ENCODE assay signal across 12 mouse cellular contexts in the genomic region with DNA sequence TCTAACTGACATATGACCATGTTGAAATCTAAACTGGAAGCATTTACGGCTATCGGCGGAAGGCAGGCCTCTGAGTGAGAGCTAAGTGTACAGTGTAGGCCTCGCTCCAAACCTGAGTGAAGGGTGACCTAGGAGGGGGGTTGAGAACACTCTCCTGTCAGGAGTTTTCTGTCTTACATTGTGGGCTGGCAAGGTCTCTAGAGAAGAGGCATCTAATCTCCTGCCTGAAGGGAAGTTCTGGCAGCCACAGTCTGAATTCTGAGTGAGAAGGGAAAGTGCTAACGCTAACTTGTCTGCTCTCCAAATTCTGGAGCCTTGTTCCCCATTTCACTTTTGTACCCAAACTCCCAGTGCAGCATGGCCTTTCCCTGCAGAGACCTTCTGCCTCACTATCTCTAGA. TPM values are rescaled to one million over a fixed set of nuclear protein-coding genes. Genes with fewer than 3 reads are reported as not detected.
DNase-seq lines count a peak whose midpoint lies in the region; ATAC-seq and TF ChIP-seq lines count a peak whose summit lies in the region.
"Had no signal": no experiment of that assay in that cellular context is flagged by ENCODE, and none has a peak within 500 bp of the region (broad histone marks: within the 10 kb centered on the region; RNA-seq: fewer than 3 reads in every experiment).

No protein-coding gene starts in this region.

- DNase-seq in hindbrain, embryonic 14.5 days (ENCODE audit: low spot score): no peak
- DNase-seq in NIH3T3 (ENCODE audit: low read depth): peak; percentile 68
- peak; percentile 35 to 44 for DNase-seq in cerebellum, postnatal 10 days
- no peak for DNase-seq in left cerebral cortex, adult 2 months (ENCODE audit: extremely low spot score in 1 of 2, low spot score in 2 of 2)
- no peak for DNase-seq in right cerebral cortex, adult 18-20 months
- DNase-seq in left cerebral cortex, adult 18-20 months (ENCODE audit: low spot score in 2 of 2): no peak
- DNase-seq: kidney, postnatal 10 days; thymus, adult 18-20 months had no signal

- H3K4me1 ChIP-seq in hindbrain, embryonic 12.5 days: 0 out of 2 replicates have a peak, but pooled peaks cover 6% of the 10 kb centered on the region
- peaks cover 8% of the 10 kb centered on the region; the same call in 1 of the 2 replicates for H3K4me1 ChIP-seq in hindbrain, embryonic 14.5 days (replicated peaks; ENCODE audit: control insufficient read depth, insufficient read depth, low read length)
- peaks cover 8% of the 10 kb centered on the region; the same call in 1 of the 2 replicates for H3K4me1 ChIP-seq in heart, embryonic 16.5 days (ENCODE audit: control insufficient read depth, insufficient read depth, low read length)
- H3K4me1 ChIP-seq: forebrain, embryonic 13.5 days had no signal

- TF ChIP-seq CTCF in left cerebral cortex, adult 2 months (IDR thresholded peaks at IDR 0.05): no peak

- H3K27me3 ChIP-seq in hindbrain, embryonic 12.5 days: no peaks in the 10 kb centered on the region
- no peaks in the 10 kb centered on the region for H3K27me3 ChIP-seq in hindbrain, embryonic 14.5 days (ENCODE audit: control insufficient read depth, insufficient read depth, low read length)
- H3K27me3 ChIP-seq in heart, embryonic 16.5 days (ENCODE audit: control insufficient read depth, insufficient read depth, low read length): no peaks in the 10 kb centered on the region
- H3K27me3 ChIP-seq: forebrain, embryonic 13.5 days had no signal

- no peak overlapping the region for H3K4me2 ChIP-seq in hindbrain, embryonic 12.5 days (replicated peaks)
- no peak overlapping the region for H3K4me2 ChIP-seq in hindbrain, embryonic 14.5 days (replicated peaks)
- H3K4me2 ChIP-seq in heart, embryonic 16.5 days (ENCODE audit: low read depth, low read length): no peak overlapping the region
- H3K4me2 ChIP-seq: forebrain, embryonic 13.5 days had no signal

- WGBS in hindbrain, embryonic 12.5 days: 84% methylated on average over 5 of the region's 5 CpGs
- WGBS in hindbrain, embryonic 14.5 days: 90% methylated on average over 5 of the region's 5 CpGs
- WGBS in heart, embryonic 16.5 days: 73% methylated on average over 5 of the region's 5 CpGs

- ATAC-seq in hindbrain, embryonic 12.5 days (ENCODE audit: low FRiP score): no peak
- no peak for ATAC-seq in hindbrain, embryonic 14.5 days (ENCODE audit: low FRiP score)
- no peak for ATAC-seq in heart, embryonic 16.5 days (replicated peaks; ENCODE audit: extremely low read depth, insufficient read depth, low FRiP score)
- ATAC-seq: forebrain, embryonic 13.5 days had no signal

- H3K36me3 ChIP-seq in hindbrain, embryonic 12.5 days: no peaks in the 10 kb centered on the region
- H3K36me3 ChIP-seq in hindbrain, embryonic 14.5 days (replicated peaks; ENCODE audit: control insufficient read depth, insufficient read depth): no peaks in the 10 kb centered on the region
- H3K36me3 ChIP-seq in heart, embryonic 16.5 days (ENCODE audit: control insufficient read depth, insufficient read depth): no peaks in the 10 kb centered on the region

- no peak overlapping the region for H3K9ac ChIP-seq in hindbrain, embryonic 12.5 days
- H3K9ac ChIP-seq in hindbrain, embryonic 14.5 days: no peak overlapping the region
- H3K9ac ChIP-seq in heart, embryonic 16.5 days (ENCODE audit: low read length): no peak overlapping the region
- H3K9ac ChIP-seq: forebrain, embryonic 13.5 days had no signal

- 0 out of 2 replicates have a peak overlapping the region, but pooled peaks have one; percentile 24 for H3K27ac ChIP-seq in hindbrain, embryonic 12.5 days
- no peak overlapping the region for H3K27ac ChIP-seq in hindbrain, embryonic 14.5 days
- peak overlapping the region; percentile 55; the same call in 1 of the 2 replicates for H3K27ac ChIP-seq in heart, embryonic 16.5 days (ENCODE audit: low read length)
- no peak overlapping the region for H3K27ac ChIP-seq in left cerebral cortex, adult 2 months
- H3K27ac ChIP-seq: forebrain, embryonic 13.5 days; macrophage had no signal

- no peaks in the 10 kb centered on the region for H3K9me3 ChIP-seq in hindbrain, embryonic 12.5 days (replicated peaks)
- H3K9me3 ChIP-seq in hindbrain, embryonic 14.5 days (ENCODE audit: control insufficient read depth, low read length): no peaks in the 10 kb centered on the region
- H3K9me3 ChIP-seq in heart, embryonic 16.5 days (replicated peaks; ENCODE audit: control insufficient read depth, low read length): no peaks in the 10 kb centered on the region
- H3K9me3 ChIP-seq: forebrain, embryonic 13.5 days had no signal

- intact Hi-C loops in left cerebral cortex, adult 2 months (cut with DNase I): no loop called here

- no peak overlapping the region for H3K4me3 ChIP-seq in hindbrain, embryonic 12.5 days
- H3K4me3 ChIP-seq in hindbrain, embryonic 14.5 days (replicated peaks; ENCODE audit: low read length): no peak overlapping the region
- H3K4me3 ChIP-seq in heart, embryonic 16.5 days (ENCODE audit: low read length): no peak overlapping the region
- no peak overlapping the region for H3K4me3 ChIP-seq in left cerebral cortex, adult 2 months
- H3K4me3 ChIP-seq: forebrain, embryonic 13.5 days had no signal

RNA-seq across cellular contexts. Expression of gene Lrrc17, which starts 54.9 kb away (rescaled TPM):
- 42.3 and 53.1 TPM in 2 replicates for polyA plus RNA-seq in hindbrain, embryonic 12.5 days (2016; fragmentation: Nextera tagmentation; extraction: Ambion mirVana)
- 8.3 and 8.6 TPM in 2 replicates for polyA plus RNA-seq in hindbrain, embryonic 14.5 days (2014; fragmentation: Nextera tagmentation; extraction: Ambion mirVana)
- 24.0 and 26.9 TPM in 2 replicates for polyA plus RNA-seq in heart, embryonic 16.5 days (2015; fragmentation: Nextera tagmentation; extraction: Ambion mirVana)
- total RNA-seq in left cerebral cortex, adult 2 months (2021): under 1 TPM; 0.25 to 0.37 TPM
- total RNA-seq in left cerebral cortex, adult 18-20 months (2021): under 1 TPM in 1 of 2 experiments, not detected in 1; 0.44 TPM
- polyA plus RNA-seq: macrophage had no signal

Comparison
In these comparisons a context has a peak if more than half of its experiments do, and no peak if none do; other contexts are left out.
1. H3K27ac ChIP-seq: peak in hindbrain, embryonic 12.5 days (single experiment) and heart, embryonic 16.5 days (single experiment); none in hindbrain, embryonic 14.5 days (single experiment) and left cerebral cortex, adult 2 months (single experiment).
2. DNase-seq: peak in NIH3T3 (single experiment) and cerebellum, postnatal 10 days (2 of 2); none in hindbrain, embryonic 14.5 days (single experiment), left cerebral cortex, adult 2 months (0 of 2), right cerebral cortex, adult 18-20 months (single experiment) and left cerebral cortex, adult 18-20 months (0 of 2).